Mouse (Mus musculus): ENCODE measurements around the gene Stk40.

The Stk40 gene

GRCm38 (mm10) chr4:126120506-126120905 lies 16.7 kb downstream of the Stk40 start:
- DNase-seq (ENCODE audit: inconsistent ontology term): no peak

- DNase-seq (ENCODE audit: inconsistent ontology term): no peak
These were observed 19.7 kb downstream of the Stk40 start for GRCm38 (mm10) chr4:126123309-126124040.

- no peak for DNase-seq (ENCODE audit: inconsistent ontology term)
These were observed 26.7 kb downstream of the Stk40 start for GRCm38 (mm10) chr4:126130502-126130901.

- peak; percentile 95 for DNase-seq (ENCODE audit: inconsistent ontology term)
These were observed 27.7 kb downstream of the Stk40 start for GRCm38 (mm10) chr4:126131290-126132121.

GRCm38 (mm10) chr4:126132636-126133264 lies 29.0 kb downstream of the Stk40 start:
- peak; percentile 30 for DNase-seq (ENCODE audit: inconsistent ontology term)

GRCm38 (mm10) chr4:126134236-126134635 lies 30.5 kb downstream of the Stk40 start:
- DNase-seq (ENCODE audit: inconsistent ontology term): peak; percentile 65

- DNase-seq (ENCODE audit: inconsistent ontology term): no peak
These were observed 30.9 kb downstream of the Stk40 start for GRCm38 (mm10) chr4:126134639-126135038.

- peak; percentile 37 for DNase-seq (ENCODE audit: inconsistent ontology term)
These were observed 34.0 kb downstream of the Stk40 start for GRCm38 (mm10) chr4:126137773-126138172.

GRCm38 (mm10) chr4:126141021-126141420 lies 37.3 kb downstream of the Stk40 start:
- DNase-seq (ENCODE audit: inconsistent ontology term): no peak

GRCm38 (mm10) chr4:126145396-126145795 lies 41.6 kb downstream of the Stk40 start:
- DNase-seq (ENCODE audit: inconsistent ontology term): no peak

- DNase-seq (ENCODE audit: inconsistent ontology term): no peak
These were observed 43.3 kb downstream of the Stk40 start for GRCm38 (mm10) chr4:126146974-126147532.

GRCm38 (mm10) chr4:126147533-126148160 lies 43.9 kb downstream of the Stk40 start, which contains the start of gene Eva1b:
TSS of gene Eva1b (plus strand) at chr4:126147744.
- DNase-seq (ENCODE audit: inconsistent ontology term): peak; percentile 32

GRCm38 (mm10) chr4:126148161-126148961 lies 44.6 kb downstream of the Stk40 start:
- DNase-seq (ENCODE audit: inconsistent ontology term): peak; percentile 69

GRCm38 (mm10) chr4:126149041-126149676 lies 45.4 kb downstream of the Stk40 start:
- DNase-seq (ENCODE audit: inconsistent ontology term): no peak

GRCm38 (mm10) chr4:126149798-126150197 lies 46.0 kb downstream of the Stk40 start:
- DNase-seq (ENCODE audit: inconsistent ontology term): no peak

GRCm38 (mm10) chr4:126150297-126150948 lies 46.7 kb downstream of the Stk40 start:
- peak; percentile 26 for DNase-seq (ENCODE audit: inconsistent ontology term)

- no peak for DNase-seq (ENCODE audit: inconsistent ontology term)
These were observed 47.2 kb downstream of the Stk40 start for GRCm38 (mm10) chr4:126150949-126151320.

GRCm38 (mm10) chr4:126151701-126152440 lies 48.1 kb downstream of the Stk40 start:
- no peak for DNase-seq (ENCODE audit: inconsistent ontology term)

GRCm38 (mm10) chr4:126152864-126153263 lies 49.1 kb downstream of the Stk40 start:
- no peak for DNase-seq (ENCODE audit: inconsistent ontology term)

Measured in Muller cell, postnatal 12 days (primary cell).